13 mouse cellular contexts compared by ENCODE assay signal in genomic region chr11:102016136-102016535, GRCm38 (mm10). TPM values are rescaled to one million over a fixed set of nuclear protein-coding genes. Genes with fewer than 3 reads are reported as not detected.
DNase-seq lines count a peak whose midpoint lies in the region; ATAC-seq lines count a peak whose summit lies in the region.
"Had no signal": no experiment of that assay in that cellular context is flagged by ENCODE, and none has a peak within 500 bp of the region (broad histone marks: within the 10 kb centered on the region; RNA-seq: fewer than 3 reads in every experiment).

No protein-coding gene starts in this region.

- DNase-seq in cerebellum, adult 8-10 months: peak; percentile 51
- peak; percentile 30 for DNase-seq in kidney, adult 18-20 months
- no peak for DNase-seq in kidney, postnatal 4 days
- DNase-seq in gastrocnemius, postnatal 25 days: peak; percentile 51
- peak; percentile 69 to 75 for DNase-seq in heart, postnatal 10 days
- no peak for DNase-seq in spleen, adult 18-20 months
- no peak for DNase-seq in ovary, postnatal 10 days (ENCODE audit: low spot score)
- DNase-seq: B cell, adult 2 months; forebrain, postnatal 0 days; thymus, postnatal 36 days had no signal

- intact Hi-C loops in heart, postnatal 10 days (cut with DNase I): no loop called here

- ATAC-seq in cerebellum, adult (ENCODE audit: insufficient number of reproducible peaks, low FRiP score, low TSS enrichment): no peak
- ATAC-seq: forebrain, postnatal 0 days; lung, postnatal 0 days had no signal

RNA-seq across cellular contexts. Expression of gene Mpp3, which starts 12.1 kb away (rescaled TPM):
- total RNA-seq in gastrocnemius, postnatal 25 days (2021): 10 to 100 TPM; 17.6 to 29.5 TPM
- total RNA-seq in heart, postnatal 10 days (2021): 1 to 10 TPM; 5.5 to 7.4 TPM

RNA-seq across cellular contexts. Expression of gene Cd300lg, which starts 25.2 kb away (rescaled TPM):
- 10 to 100 TPM; 13.1 to 16.5 TPM for total RNA-seq in gastrocnemius, postnatal 25 days (2021)
- total RNA-seq in heart, postnatal 10 days (2021): 10 to 100 TPM; 64.4 to 75.9 TPM
- total RNA-seq: ES-E14 had no signal

RNA-seq across cellular contexts. Expression of gene Dusp3, which starts 29.3 kb away (rescaled TPM):
- total RNA-seq in gastrocnemius, postnatal 25 days (2021): 100 to 1,000 TPM; 134 to 137 TPM
- total RNA-seq in heart, postnatal 10 days (2021): 100 to 1,000 TPM; 145 to 170 TPM

RNA-seq across cellular contexts. Expression of gene Cfap97d1, which starts 32.1 kb away (rescaled TPM):
- total RNA-seq in gastrocnemius, postnatal 25 days (2021): not detected
- total RNA-seq in heart, postnatal 10 days (2021): not detected
- total RNA-seq: ES-E14; forebrain, postnatal 0 days had no signal

RNA-seq across cellular contexts. Expression of gene Sost, which starts 49.3 kb away (rescaled TPM):
- not detected for total RNA-seq in gastrocnemius, postnatal 25 days (2021)
- total RNA-seq in heart, postnatal 10 days (2021): 1 to 10 TPM; 1.5 to 2.2 TPM
- total RNA-seq: ES-E14; forebrain, postnatal 0 days had no signal

Comparison
In these comparisons a context has a peak if more than half of its experiments do, and no peak if none do; other contexts are left out.
1. DNase-seq: peak in cerebellum, adult 8-10 months (single experiment), kidney, adult 18-20 months (single experiment), gastrocnemius, postnatal 25 days (single experiment) and heart, postnatal 10 days (2 of 2); none in kidney, postnatal 4 days (0 of 2), spleen, adult 18-20 months (0 of 2) and ovary, postnatal 10 days (single experiment).